Mouse (Mus musculus) heart, embryonic 11.5 days (tissue): ENCODE data around the gene Slc16a8. TPM values are rescaled to one million over a fixed set of nuclear protein-coding genes. Genes with fewer than 3 reads are reported as not detected.
"Not testable (repeated sequence)": the region's sequence is repeated elsewhere in the genome, so short reads cannot be mapped to it uniquely, and the experiment has no call there.

Experiments used
- ATAC-seq: fragments of 200-750 bp; cut with Nextera tagmentation; replicated peaks from 2 replicates; pipeline ENCODE4 v1.8.0; 2017; ENCODE audit warnings: moderate library complexity; ENCODE audit not compliant: insufficient number of reproducible peaks, low FRiP score, low TSS enrichment
- H3K27ac ChIP-seq: fragments of 300-500 bp; sonication (generic); 2 replicates; pipeline ENCODE4 v1.5.1; 2014; ENCODE audit warnings: mild to moderate bottlenecking, low read depth, low read length
- H3K27me3 ChIP-seq: fragments of 300-500 bp; sonication (generic); 2 replicates; pipeline ENCODE4 v1.6.1; 2014; ENCODE audit warnings: mild to moderate bottlenecking, low read length, mixed read lengths; ENCODE audit not compliant: control insufficient read depth, insufficient read depth
- H3K36me3 ChIP-seq: fragments of 300-500 bp; sonication (generic); 2 replicates; pipeline ENCODE4 v1.6.1; 2014; ENCODE audit warnings: mild to moderate bottlenecking, low read length, moderate library complexity, mixed read lengths; ENCODE audit not compliant: control insufficient read depth, insufficient read depth
- H3K4me1 ChIP-seq: fragments of 300-500 bp; sonication (generic); 2 replicates; pipeline ENCODE4 v1.6.1; 2014; ENCODE audit warnings: low read length; ENCODE audit not compliant: control insufficient read depth, insufficient read depth
- H3K4me2 ChIP-seq: fragments of 300-500 bp; sonication (generic); 2 replicates; pipeline ENCODE4 v1.6.1; 2014; ENCODE audit warnings: mild to moderate bottlenecking, moderate library complexity
- H3K4me3 ChIP-seq: fragments of 300-500 bp; sonication (generic); 2 replicates; pipeline ENCODE4 v1.5.1; 2014; ENCODE audit warnings: low read depth, low read length
- H3K9ac ChIP-seq: fragments of 300-500 bp; sonication (generic); 2 replicates; pipeline ENCODE4 v1.6.1; 2014; ENCODE audit warnings: mild to moderate bottlenecking, low read depth, low read length, moderate library complexity
- H3K9me3 ChIP-seq: fragments of 300-500 bp; sonication (generic); replicated peaks from 2 replicates; pipeline ENCODE4 v1.6.1; 2016; ENCODE audit warnings: low read length; ENCODE audit not compliant: control insufficient read depth
- WGBS: fragments of 180-500 bp; shearing (Covaris S2); extraction: QIAGEN DNeasy Blood & Tissue Kit; methylation state at CpG from one replicate; pipeline ENCODE4 v1.1.7; 2014; ENCODE audit not compliant: insufficient replicate concordance; 5-methylcytosine and 5-hydroxymethylcytosine counted together
- polyA plus RNA-seq: library from polyadenylated mRNA; unstranded; fragments of >200 nt; fragmentation: Nextera tagmentation; extraction: Ambion mirVana; gene quantifications from 2 replicates; pipeline ENCODE4 v1.2.1, GENCODE M21; 2014

Gene Slc16a8
- polyA plus RNA-seq, 1 experiment from 2014 or later, result 0.17 TPM

- peak overlapping the region; percentile 94 for H3K27ac ChIP-seq
- H3K9me3 ChIP-seq, result no peaks in the 10 kb centered on the region
- WGBS, result 11% methylated on average over 10 of the region's 10 CpGs
- no peak overlapping the region for H3K4me3 ChIP-seq
- 0 out of 2 replicates have a peak overlapping the region, but pooled peaks have one; percentile 6 for H3K4me2 ChIP-seq
- no peaks in the 10 kb centered on the region for H3K27me3 ChIP-seq
- peak; percentile 88 for ATAC-seq
- H3K4me1 ChIP-seq, result peaks cover 17% of the 10 kb centered on the region
- H3K9ac ChIP-seq, result no peak overlapping the region
- H3K36me3 ChIP-seq, result peaks cover 28% of the 10 kb centered on the region
Observed at GRCm38 (mm10) chr15:79243234-79244042, 11.1 kb downstream of the Slc16a8 start.

GRCm38 (mm10) chr15:79242574-79243233 lies 11.9 kb downstream of the Slc16a8 start:
- peak overlapping the region; percentile 46; the same call in 1 of the 2 replicates for H3K9ac ChIP-seq

DNA sequence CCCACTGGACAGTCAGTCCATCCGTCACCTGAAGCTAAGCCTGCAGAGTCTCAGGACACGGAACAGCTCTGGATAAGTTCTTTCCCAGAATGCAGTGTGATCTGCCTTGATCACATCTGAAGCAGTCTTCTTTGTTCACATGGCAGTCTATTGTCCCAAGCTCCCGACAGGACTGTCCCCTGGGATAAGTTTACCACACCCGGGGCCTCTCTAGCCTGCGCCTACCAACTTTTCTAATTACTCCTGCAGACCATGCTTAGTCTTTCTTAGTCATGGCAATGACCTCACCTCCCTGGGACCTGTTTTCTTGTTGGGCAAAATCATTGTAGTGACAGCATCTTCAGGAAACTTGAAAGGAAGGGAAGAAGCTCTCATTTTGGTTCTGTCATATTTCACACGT lies 16.5 kb downstream of the Slc16a8 start:
- peaks cover 5% of the 10 kb centered on the region for H3K4me1 ChIP-seq
- H3K9ac ChIP-seq, result no peak overlapping the region
- H3K4me2 ChIP-seq, result no peak overlapping the region
- ATAC-seq, result no peak
- H3K9me3 ChIP-seq, result no peaks in the 10 kb centered on the region
- no peaks in the 10 kb centered on the region for H3K27me3 ChIP-seq
- no peak overlapping the region for H3K27ac ChIP-seq
- H3K4me3 ChIP-seq, result no peak overlapping the region
- 83% methylated on average over 6 of the region's 6 CpGs for WGBS
- peaks cover 18% of the 10 kb centered on the region for H3K36me3 ChIP-seq

More at GRCm38 (mm10) chr15:79242574-79243233, 11.9 kb downstream of the Slc16a8 start:
- Histone ChIP-seq H3K27ac (peak overlapping the region; percentile 94), H3K4me1 (peaks cover 17% of the 10 kb centered on the region), H3K9me3 (no peaks in the 10 kb centered on the region), H3K36me3 (peaks cover 24% of the 10 kb centered on the region), H3K4me3 (no peak overlapping the region), H3K4me2 (0 out of 2 replicates have a peak overlapping the region, but pooled peaks have one; percentile 6), H3K27me3 (no peaks in the 10 kb centered on the region)
- ATAC-seq, result no peak
- WGBS, result 62% methylated on average over 13 of the region's 13 CpGs

DNA sequence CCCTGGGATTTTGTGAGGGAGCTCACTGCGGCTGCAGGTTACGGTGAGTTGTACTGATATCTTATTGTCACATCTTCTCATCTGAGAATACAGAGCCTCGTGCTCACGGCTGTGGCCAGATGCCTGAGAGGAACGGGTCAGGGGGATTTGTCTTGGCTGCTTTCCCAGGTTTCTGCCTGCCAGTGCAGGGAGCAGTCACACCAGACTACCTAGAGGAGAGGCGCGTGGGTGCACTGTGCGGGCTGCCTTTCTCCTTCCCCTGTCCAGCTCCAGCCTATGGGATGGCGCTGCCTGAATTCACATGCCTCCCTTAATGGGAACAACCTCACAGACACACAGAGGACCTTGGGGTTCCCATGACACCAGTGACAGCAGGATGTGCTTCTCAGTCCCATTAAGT lies 19.3 kb downstream of the Slc16a8 start:
- 67% methylated on average over 9 of the region's 9 CpGs for WGBS
- no peaks in the 10 kb centered on the region for H3K27me3 ChIP-seq
- H3K4me2 ChIP-seq, result no peak overlapping the region
- no peak for ATAC-seq
- no peak overlapping the region for H3K9ac ChIP-seq
- H3K36me3 ChIP-seq, result peaks cover 11% of the 10 kb centered on the region
- H3K4me3 ChIP-seq, result no peak overlapping the region
- H3K27ac ChIP-seq, result no peak overlapping the region
- no peaks in the 10 kb centered on the region for H3K9me3 ChIP-seq
- no peaks in the 10 kb centered on the region for H3K4me1 ChIP-seq

GRCm38 (mm10) chr15:79229058-79229821 lies 25.3 kb downstream of the Slc16a8 start, which contains the start of the genes Pick1 and Gm49486:
Gene Pick1, plus strand, starts transcription at chr15:79229173.
Gene Gm49486, plus strand, starts transcription at chr15:79229391.
- H3K36me3 ChIP-seq, result peaks cover 2% of the 10 kb centered on the region; the same call in 1 of the 2 replicates
- H3K4me3 ChIP-seq, result peak within 1 kb of the TSS; percentile 90
- H3K27me3 ChIP-seq, result no peaks in the 10 kb centered on the region
- H3K27ac ChIP-seq, result peak within 1 kb of the TSS; percentile 92
- peaks cover 3% of the 10 kb centered on the region for H3K4me1 ChIP-seq
- no peaks in the 10 kb centered on the region for H3K9me3 ChIP-seq
- peak within 1 kb of the TSS; percentile 99 for H3K4me2 ChIP-seq
- peak; percentile 75 for ATAC-seq
- peak within 1 kb of the TSS; percentile 90 for H3K9ac ChIP-seq
- WGBS, result under 1% methylated on average over 51 of the region's 51 CpGs

- H3K9me3 ChIP-seq, H3K4me1 ChIP-seq, H3K27me3 ChIP-seq, H3K4me2 ChIP-seq, H3K27ac ChIP-seq, H3K4me3 ChIP-seq, H3K36me3 ChIP-seq, ATAC-seq, H3K9ac ChIP-seq: not testable (repeated sequence)
- 66% methylated on average over 2 of the region's 2 CpGs for WGBS
Observed at GRCm38 (mm10) chr15:79225780-79226179, 28.8 kb downstream of the Slc16a8 start.

GRCm38 (mm10) chr15:79224685-79225084 lies 29.9 kb downstream of the Slc16a8 start:
- Histone ChIP-seq H3K4me2 (no peak overlapping the region), H3K9me3 (no peaks in the 10 kb centered on the region), H3K9ac (no peak overlapping the region), H3K27me3 (no peaks in the 10 kb centered on the region), H3K4me1 (peaks cover 1% of the 10 kb centered on the region), H3K36me3 (no peaks in the 10 kb centered on the region), H3K27ac (no peak overlapping the region), H3K4me3 (no peak overlapping the region)
- 13% methylated on average over 5 of the region's 5 CpGs for WGBS
- ATAC-seq, result peak; percentile 32; the same call in 1 of the 2 replicates

GRCm38 (mm10) chr15:79223641-79224040 lies 30.9 kb downstream of the Slc16a8 start:
- WGBS, result 15% methylated on average over 5 of the region's 5 CpGs
- H3K9me3 ChIP-seq, result no peaks in the 10 kb centered on the region
- H3K27ac ChIP-seq, result no peak overlapping the region
- no peaks in the 10 kb centered on the region for H3K4me1 ChIP-seq
- ATAC-seq, result no peak
- H3K4me2 ChIP-seq, result no peak overlapping the region
- no peaks in the 10 kb centered on the region for H3K27me3 ChIP-seq
- H3K9ac ChIP-seq, result no peak overlapping the region
- H3K36me3 ChIP-seq, result no peaks in the 10 kb centered on the region
- no peak overlapping the region for H3K4me3 ChIP-seq
